Mouse (Mus musculus) forebrain, postnatal 0 days (tissue): Measurements from ENCODE around the gene Gkn2. TPM values are rescaled to one million over a fixed set of nuclear protein-coding genes. Genes with fewer than 3 reads are reported as not detected.

Experiments
- ATAC-seq: fragments of 200-750 bp; cut with Nextera tagmentation; 2 replicates; pipeline ENCODE4 v1.8.0; 2017; ENCODE audit warnings: mild to moderate bottlenecking, moderate library complexity
- DNase-seq: peaks from one replicate; pipeline ENCODE4 v3.0.0-alpha.2; 2015
- H3K27ac ChIP-seq: fragments of 300-500 bp; sonication (generic); 2 replicates; pipeline ENCODE4 v1.5.1; 2014; ENCODE audit warnings: low read depth, mild to moderate bottlenecking, antibody characterized with exemption, low read length, moderate library complexity, mixed read lengths
- H3K27me3 ChIP-seq: fragments of 300-500 bp; sonication (generic); 2 replicates; pipeline ENCODE4 v1.6.1; 2014; ENCODE audit warnings: mild to moderate bottlenecking, low read length, mixed read lengths; ENCODE audit not compliant: insufficient read depth
- H3K36me3 ChIP-seq: fragments of 300-500 bp; sonication (generic); 2 replicates; pipeline ENCODE4 v1.6.1; 2014; ENCODE audit warnings: mild to moderate bottlenecking, moderate library complexity; ENCODE audit not compliant: insufficient read depth
- H3K4me1 ChIP-seq: fragments of 300-500 bp; sonication (generic); 2 replicates; pipeline ENCODE4 v1.6.1; 2014; ENCODE audit warnings: antibody characterized with exemption; ENCODE audit not compliant: insufficient read depth
- H3K4me2 ChIP-seq: fragments of 300-500 bp; sonication (generic); 2 replicates; pipeline ENCODE4 v1.6.1; 2014; ENCODE audit warnings: low read depth, mild to moderate bottlenecking, moderate library complexity
- H3K4me3 ChIP-seq: fragments of 300-500 bp; sonication (generic); 2 replicates; pipeline ENCODE4 v1.5.1; 2014; ENCODE audit warnings: low read depth, low read length, mixed read lengths
- H3K9ac ChIP-seq: fragments of 300-500 bp; sonication (generic); 2 replicates; pipeline ENCODE4 v1.6.1; 2014; ENCODE audit warnings: mild to moderate bottlenecking
- H3K9me3 ChIP-seq: fragments of 300-500 bp; sonication (generic); 2 replicates; pipeline ENCODE4 v1.6.1; 2016; ENCODE audit warnings: low read length
- CTCF ChIP-seq: sonication (generic); IDR thresholded peaks from 2 replicates; pipeline ENCODE4 v1.5.1; 2016; ENCODE audit warnings: antibody characterized with exemption, control low read depth, low read depth
- WGBS: fragments of 180-500 bp; shearing (Covaris S2); extraction: QIAGEN DNeasy Blood & Tissue Kit; methylation state at CpG from one replicate; pipeline ENCODE4 v1.1.7; 2014; 5-methylcytosine and 5-hydroxymethylcytosine counted together
- polyA plus RNA-seq: library from polyadenylated mRNA; unstranded; fragments of >200 nt; fragmentation: Nextera tagmentation; extraction: Ambion mirVana; gene quantifications from 2 replicates; pipeline ENCODE4 v1.2.1, GENCODE M21; 2015
- total RNA-seq: library from RNA; depleted of rRNA; stranded (reverse); fragments of >200 nt; gene quantifications from 2 replicates; pipeline ENCODE4 v1.2.3, GENCODE M21; 2014

Gene Gkn2
- total and polyA plus RNA-seq, 2 experiments from 2014 or later: not detected

DNA sequence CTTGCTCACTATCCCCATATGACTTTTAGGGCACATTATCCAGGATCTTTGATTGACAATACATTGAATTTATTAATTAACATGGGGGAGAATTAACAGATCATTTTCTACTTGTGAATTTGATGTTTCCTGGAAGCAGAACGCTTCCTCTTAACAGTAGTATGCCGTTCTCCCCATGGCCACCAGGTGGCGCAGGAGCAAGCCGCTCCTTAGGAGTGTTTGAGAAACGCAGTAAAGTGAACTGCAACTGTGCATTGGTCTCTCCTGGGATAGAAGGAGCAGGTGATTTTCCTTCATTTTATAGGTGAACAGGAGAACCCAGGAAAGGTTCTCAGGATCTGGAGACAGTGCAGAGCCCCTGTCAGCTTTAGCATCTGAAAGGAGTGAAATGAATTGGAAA is 26.0 kb downstream of the Gkn2 start:
- 3% methylated on average over 5 of the region's 5 CpGs for WGBS
- TF ChIP-seq CTCF: peak; percentile 97
- no peaks in the 10 kb centered on the region for H3K36me3 ChIP-seq
- no peaks in the 10 kb centered on the region for H3K9me3 ChIP-seq
- H3K9ac ChIP-seq: no peak overlapping the region
- no peaks in the 10 kb centered on the region for H3K4me1 ChIP-seq
- no peaks in the 10 kb centered on the region for H3K27me3 ChIP-seq
- H3K4me2 ChIP-seq: no peak overlapping the region
- H3K4me3 ChIP-seq: no peak overlapping the region
- no peak overlapping the region for H3K27ac ChIP-seq
- ATAC-seq: peak; percentile 76
- peak; percentile 88 for DNase-seq

- H3K9ac ChIP-seq: no peak overlapping the region
- ATAC-seq (no peak), DNase-seq (no peak)
- no peak overlapping the region for H3K4me2 ChIP-seq
- no peaks in the 10 kb centered on the region for H3K27me3 ChIP-seq
- no peaks in the 10 kb centered on the region for H3K36me3 ChIP-seq
- 64% methylated on average over 4 of the region's 4 CpGs for WGBS
- no peak overlapping the region for H3K4me3 ChIP-seq
- H3K9me3 ChIP-seq: no peaks in the 10 kb centered on the region
- H3K4me1 ChIP-seq: no peaks in the 10 kb centered on the region
- TF ChIP-seq CTCF: no peak
- H3K27ac ChIP-seq: no peak overlapping the region
Observed at GRCm38 (mm10) chr6:87399886-87400566, 26.9 kb downstream of the Gkn2 start.

DNA sequence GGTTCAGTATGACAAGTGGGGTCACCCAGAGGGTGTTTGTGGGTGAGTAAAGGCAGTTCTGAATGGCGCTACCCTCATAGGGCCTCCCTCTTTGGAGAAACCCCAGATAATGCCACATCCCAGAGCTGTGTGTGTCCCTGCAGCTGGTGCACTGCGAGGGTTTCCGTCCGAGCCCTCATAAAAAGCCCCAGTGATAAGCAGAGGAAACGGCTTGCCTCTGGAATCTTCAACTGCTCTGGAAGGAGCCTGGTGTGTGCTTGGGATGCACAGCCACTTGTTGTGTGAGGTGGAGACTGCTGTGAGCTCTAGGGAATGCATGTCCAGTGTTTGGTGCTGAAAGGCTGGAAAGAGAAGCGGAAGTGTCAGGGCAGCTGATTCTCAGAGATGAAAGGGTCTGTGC is 28.3 kb downstream of the Gkn2 start:
- no peaks in the 10 kb centered on the region for H3K4me1 ChIP-seq
- TF ChIP-seq CTCF: no peak
- no peak overlapping the region for H3K4me2 ChIP-seq
- H3K36me3 ChIP-seq: no peaks in the 10 kb centered on the region
- no peak for DNase-seq
- no peak overlapping the region for H3K27ac ChIP-seq
- no peak overlapping the region for H3K4me3 ChIP-seq
- H3K9ac ChIP-seq: no peak overlapping the region
- H3K27me3 ChIP-seq: no peaks in the 10 kb centered on the region
- no peaks in the 10 kb centered on the region for H3K9me3 ChIP-seq
- WGBS: 81% methylated on average over 6 of the region's 6 CpGs
- no peak for ATAC-seq

GRCm38 (mm10) chr6:87412011-87412410 is 38.9 kb downstream of the Gkn2 start:
- H3K9me3 ChIP-seq: no peaks in the 10 kb centered on the region
- no peak for TF ChIP-seq CTCF
- 35% methylated on average over 3 of the region's 3 CpGs for WGBS
- no peaks in the 10 kb centered on the region for H3K27me3 ChIP-seq
- no peaks in the 10 kb centered on the region for H3K4me1 ChIP-seq
- no peak overlapping the region for H3K4me2 ChIP-seq
- H3K4me3 ChIP-seq: no peak overlapping the region
- H3K36me3 ChIP-seq: no peaks in the 10 kb centered on the region
- no peak overlapping the region for H3K27ac ChIP-seq
- H3K9ac ChIP-seq: no peak overlapping the region
- ATAC-seq: no peak
- no peak for DNase-seq

DNA sequence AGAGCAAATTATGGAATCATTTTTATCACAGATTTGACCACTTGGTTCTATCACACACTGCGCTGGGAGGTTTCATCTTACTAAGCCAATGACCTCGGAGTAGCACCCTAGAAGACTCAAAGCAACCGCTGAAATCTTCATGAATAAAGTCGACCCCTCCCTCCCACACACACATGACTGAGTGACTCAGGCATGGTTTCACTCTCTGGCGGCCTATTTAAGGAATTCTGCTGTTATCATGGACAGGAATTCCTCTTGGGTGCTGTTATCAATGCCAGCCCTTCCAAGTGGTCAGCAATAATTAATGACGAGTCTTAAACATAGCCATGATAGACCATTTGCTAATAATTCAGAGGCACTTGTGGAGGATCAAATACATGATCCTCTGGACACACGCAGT is 49.1 kb downstream of the Gkn2 start:
- DNase-seq (no peak), ATAC-seq (no peak)
- H3K27me3 ChIP-seq: no peaks in the 10 kb centered on the region
- H3K36me3 ChIP-seq: no peaks in the 10 kb centered on the region
- H3K27ac ChIP-seq: no peak overlapping the region
- no peak overlapping the region for H3K4me2 ChIP-seq
- H3K9ac ChIP-seq: no peak overlapping the region
- no peak overlapping the region for H3K4me3 ChIP-seq
- 82% methylated on average over 7 of the region's 7 CpGs for WGBS
- TF ChIP-seq CTCF: no peak
- H3K9me3 ChIP-seq: no peaks in the 10 kb centered on the region
- H3K4me1 ChIP-seq: no peaks in the 10 kb centered on the region

DNA sequence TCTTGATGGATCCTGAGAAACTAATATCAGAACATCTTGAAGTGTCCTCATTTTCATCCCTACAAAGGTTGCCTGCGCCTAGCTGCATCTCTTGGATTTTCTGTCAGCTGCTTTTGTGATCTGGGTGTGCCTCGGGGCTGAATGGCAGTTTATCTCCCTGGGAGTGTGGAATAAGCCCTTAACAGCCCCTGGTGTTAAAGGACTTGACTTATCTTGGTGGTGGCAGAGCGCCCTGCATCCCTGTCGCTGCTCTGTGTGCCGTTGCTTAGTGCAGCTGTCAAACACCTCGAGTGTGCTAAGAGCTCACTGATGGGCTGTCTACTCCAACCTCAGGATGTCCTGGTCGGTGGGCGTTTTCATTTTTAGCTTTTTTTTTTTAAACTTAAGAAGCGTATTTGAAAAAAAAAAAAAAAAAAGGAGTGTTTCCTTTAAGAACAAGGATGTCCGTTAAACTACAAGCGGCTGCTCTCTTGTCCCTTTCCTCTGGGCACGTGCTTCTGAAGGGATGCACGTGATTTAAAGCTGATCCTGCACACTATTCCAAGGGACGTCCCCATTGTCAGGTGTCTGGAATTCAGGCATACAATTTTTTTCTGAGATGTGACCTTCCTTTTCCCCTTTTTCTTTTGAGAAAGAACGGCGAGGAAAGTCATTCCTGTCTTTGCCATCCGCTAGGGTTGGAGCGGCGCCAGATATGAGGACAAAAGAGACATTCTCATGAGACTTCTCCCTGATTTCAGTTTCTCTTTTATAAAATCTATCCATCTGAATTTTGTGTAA is 51.1 kb downstream of the Gkn2 start:
- peak; percentile 64 for DNase-seq
- Histone ChIP-seq H3K9me3 (no peaks in the 10 kb centered on the region), H3K4me3 (peak overlapping the region; percentile 16), H3K4me2 (peak overlapping the region; percentile 35), H3K4me1 (no peaks in the 10 kb centered on the region), H3K27ac (no peak overlapping the region), H3K27me3 (no peaks in the 10 kb centered on the region), H3K36me3 (no peaks in the 10 kb centered on the region), H3K9ac (no peak overlapping the region)
- WGBS: 41% methylated on average over 19 of the region's 19 CpGs
- peak; percentile 58; the same call in 1 of the 2 replicates for ATAC-seq
- TF ChIP-seq CTCF: peak; percentile 19; the same call in 1 of the 2 replicates

DNA sequence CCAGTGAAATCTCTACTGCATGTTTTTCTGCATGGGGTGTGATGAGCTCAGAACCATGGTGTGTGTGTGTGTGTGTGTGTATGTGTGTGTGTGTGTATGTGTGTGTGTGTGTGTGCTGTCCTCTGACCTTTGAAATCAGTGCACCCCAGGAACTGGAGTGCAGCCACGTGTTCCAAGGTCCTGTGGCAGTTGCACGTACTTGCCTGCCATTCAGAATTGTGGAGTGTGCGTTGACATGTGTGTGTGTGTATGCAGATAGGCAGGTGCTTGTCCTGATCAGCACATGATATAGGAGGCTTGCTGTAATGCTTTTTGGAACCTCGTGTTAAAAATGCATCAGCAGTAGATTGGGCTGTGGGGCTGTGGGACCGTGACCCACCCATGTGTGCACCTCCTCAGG is 53.8 kb downstream of the Gkn2 start:
- no peaks in the 10 kb centered on the region for H3K9me3 ChIP-seq
- ATAC-seq (no peak), DNase-seq (no peak)
- no peak overlapping the region for H3K27ac ChIP-seq
- no peak overlapping the region for H3K9ac ChIP-seq
- no peak overlapping the region for H3K4me2 ChIP-seq
- no peaks in the 10 kb centered on the region for H3K27me3 ChIP-seq
- no peaks in the 10 kb centered on the region for H3K36me3 ChIP-seq
- 76% methylated on average over 5 of the region's 5 CpGs for WGBS
- no peaks in the 10 kb centered on the region for H3K4me1 ChIP-seq
- no peak overlapping the region for H3K4me3 ChIP-seq
- no peak for TF ChIP-seq CTCF
